Mouse (Mus musculus) mesoderm, embryonic 11.5 days (tissue): ENCODE data around the gene Tmem63c.
A peak's percentile ranks its signal among the peaks of the same experiment; 100 is the strongest.

Experiments used
- DNase-seq: peaks from one replicate; pipeline ENCODE4 v3.0.0-alpha.2; 2012; ENCODE audit warnings: low read depth, low spot score

The Tmem63c gene

DNA sequence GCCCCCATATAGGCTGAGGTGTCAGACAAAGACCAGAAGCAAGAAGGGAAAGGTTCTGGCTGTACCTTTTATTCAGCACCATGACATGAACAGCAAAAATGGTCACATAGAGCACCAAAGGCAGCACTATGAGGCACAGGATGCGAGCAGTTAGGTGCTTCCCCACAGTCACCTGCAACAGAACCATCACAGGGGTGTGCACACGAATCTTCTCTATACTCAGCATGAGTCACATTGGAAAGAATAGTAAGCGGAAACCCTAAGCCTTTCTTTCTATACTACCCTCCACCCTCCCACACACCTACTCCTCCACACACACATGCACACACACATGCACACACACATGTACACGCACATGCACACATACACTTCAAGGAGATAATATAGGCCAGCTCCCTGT lies 109.1 kb downstream of the Tmem63c start:
- no peak for DNase-seq

DNA sequence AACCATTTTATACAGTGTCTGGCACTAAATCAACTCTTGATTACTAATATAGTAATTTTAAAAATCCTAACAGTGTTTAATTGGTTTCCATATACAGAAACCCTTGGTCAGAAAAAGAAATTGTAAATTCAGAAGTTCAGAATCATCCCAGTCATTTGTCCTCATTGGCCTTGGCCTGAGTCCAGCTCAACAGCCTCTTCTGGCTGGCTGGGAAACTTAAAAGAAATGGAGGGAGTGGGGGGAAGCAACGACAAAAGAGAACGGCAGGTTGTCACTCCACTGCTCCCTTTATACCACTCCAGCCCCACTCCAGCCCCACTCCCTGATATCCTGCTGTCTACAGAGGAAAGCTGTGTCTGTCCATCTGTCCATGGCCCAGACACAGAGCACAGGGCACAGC lies 110.0 kb downstream of the Tmem63c start:
- no peak for DNase-seq

DNA sequence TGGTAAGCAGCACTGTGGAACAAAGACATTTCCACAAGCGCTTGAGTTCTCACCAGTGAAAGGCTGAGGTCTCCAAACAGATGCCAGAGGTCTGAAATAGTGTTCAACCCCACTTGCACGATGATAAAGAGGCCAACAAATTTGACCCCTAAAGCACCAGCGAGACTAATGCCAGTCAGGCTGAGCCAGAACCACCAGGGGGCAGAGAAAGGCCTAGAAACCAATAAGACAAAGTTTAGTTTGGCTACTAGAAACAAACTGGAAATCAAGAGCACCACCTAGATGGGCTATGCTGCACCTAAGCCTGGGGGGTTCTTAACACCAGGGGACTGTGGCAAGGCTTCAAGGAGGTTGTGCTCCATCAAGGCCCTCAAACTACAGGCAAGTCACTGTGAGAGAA lies 110.5 kb downstream of the Tmem63c start:
- peak; percentile 12 for DNase-seq

DNA sequence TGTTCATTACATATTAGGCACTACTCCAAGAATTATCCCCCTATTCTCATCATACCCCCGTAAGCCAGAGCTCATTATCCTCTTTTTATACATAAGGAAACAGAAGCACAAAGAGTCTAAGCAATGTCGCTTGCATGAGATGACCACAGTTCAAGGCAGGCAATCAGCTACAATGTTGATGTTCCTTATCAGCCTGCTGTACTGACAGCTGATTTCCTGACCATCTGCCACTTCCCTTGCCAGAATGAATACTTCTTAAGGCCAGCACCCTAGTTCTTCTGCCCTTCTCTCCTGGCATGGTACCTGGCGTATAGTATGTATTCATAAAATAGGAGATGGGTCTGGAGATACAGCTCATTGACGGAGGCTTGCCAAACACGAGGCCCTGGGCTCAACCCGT lies 111.1 kb downstream of the Tmem63c start:
- DNase-seq: no peak

DNA sequence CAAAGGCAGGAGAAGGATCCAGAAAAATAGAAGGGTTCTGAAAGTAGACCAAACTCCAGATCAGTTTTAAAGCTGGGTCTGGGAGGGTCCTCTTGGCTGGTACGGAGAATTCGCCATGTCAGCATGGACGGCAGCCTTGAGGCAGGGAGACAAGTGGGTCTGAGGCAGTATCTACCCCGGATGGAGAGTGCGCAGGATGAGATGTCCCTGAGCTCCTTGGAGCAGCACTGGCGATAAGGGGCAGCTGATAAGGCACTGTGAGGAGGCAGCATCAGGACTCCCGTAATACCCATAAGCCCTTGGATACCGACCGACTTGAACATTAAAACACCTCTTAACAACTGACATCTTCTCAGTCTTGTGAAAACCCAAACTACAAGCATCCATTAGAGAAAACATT lies 111.6 kb downstream of the Tmem63c start:
- DNase-seq: no peak

DNA sequence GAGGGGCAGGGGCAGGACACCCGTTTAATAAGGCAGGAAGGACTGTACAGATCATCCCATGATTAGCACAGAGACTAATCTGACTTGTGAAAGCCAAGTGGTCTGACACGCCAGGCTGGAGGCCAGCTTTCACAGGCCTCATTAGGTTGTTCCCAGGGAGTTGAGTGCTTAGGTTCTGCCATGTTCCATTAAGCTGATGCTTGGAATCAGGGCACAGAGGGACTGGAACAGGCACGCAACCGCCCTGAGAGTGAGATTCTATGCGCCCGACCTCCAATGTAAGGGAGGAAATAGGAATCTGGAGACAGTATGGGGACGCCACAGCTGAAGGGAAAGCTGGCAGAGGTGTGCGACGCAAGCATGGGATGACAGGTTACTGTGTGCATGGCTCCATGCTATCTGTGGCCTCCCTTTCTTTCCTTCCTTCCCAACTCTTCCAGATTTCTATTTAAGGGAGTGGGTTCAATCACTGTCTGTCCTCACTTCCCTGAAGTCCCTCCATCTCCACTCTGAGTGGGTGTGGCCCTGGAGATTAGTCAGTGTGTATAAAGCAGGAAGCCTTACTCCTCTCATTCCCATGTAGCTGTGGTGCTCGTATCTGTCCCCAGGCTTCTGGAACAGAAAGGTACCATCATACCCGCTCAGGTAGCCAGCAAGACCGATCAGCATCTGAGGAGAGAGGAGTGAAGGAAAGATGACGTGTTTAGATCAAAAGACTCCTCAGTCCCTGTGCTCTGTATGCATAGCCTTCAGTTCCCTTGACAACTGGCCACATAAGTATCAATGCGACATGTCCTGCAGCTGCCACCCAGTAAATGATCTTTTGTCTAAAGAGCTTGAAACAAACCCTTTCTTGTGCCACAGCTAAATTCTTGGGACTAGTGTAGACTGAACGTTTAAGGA lies 116.5 kb downstream of the Tmem63c start:
- peak; percentile 41 for DNase-seq

DNA sequence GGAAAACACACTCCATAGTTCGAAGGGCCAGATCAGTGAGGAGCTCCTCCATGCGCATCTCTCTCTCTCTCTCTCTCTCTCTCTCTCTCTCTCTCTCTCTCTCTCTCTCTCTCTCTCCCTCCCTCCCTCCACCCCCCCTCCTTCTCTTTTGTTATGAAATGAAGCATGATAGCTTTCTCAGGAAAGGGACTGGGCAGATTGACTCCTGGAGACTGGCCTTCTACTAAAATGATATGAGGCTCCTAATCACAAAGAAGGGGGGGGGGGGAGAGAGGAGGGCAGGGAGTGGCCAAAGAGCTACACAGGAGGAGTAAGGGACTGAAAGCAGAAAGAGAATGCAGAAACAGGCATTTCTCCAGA lies 117.2 kb downstream of the Tmem63c start:
- DNase-seq: no peak

DNA sequence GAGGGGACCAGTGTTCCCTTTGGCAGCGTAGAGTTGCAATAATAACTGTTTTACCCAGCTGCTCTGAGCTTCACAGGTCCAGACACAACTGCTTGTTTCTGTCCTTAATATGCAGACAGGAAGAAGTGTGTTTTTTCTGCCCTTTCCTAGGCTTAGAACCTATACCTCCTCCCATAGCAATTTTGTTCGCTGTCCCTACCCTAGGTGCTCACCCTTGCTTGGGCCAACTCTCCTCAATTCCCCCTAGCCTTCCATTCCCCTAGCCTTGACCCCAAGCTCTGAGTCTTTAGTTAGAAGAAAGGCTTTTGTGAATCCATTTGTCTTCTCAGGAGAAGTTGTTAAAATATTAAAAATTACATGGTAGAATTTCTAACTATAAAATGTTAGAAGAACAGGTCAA lies 117.6 kb downstream of the Tmem63c start:
- DNase-seq: no peak
